Mouse (Mus musculus) granulocyte monocyte progenitor cell, adult 5-6 weeks (primary cell): Measurements from ENCODE around the gene Tgfbr2. TPM values are rescaled to one million over a fixed set of nuclear protein-coding genes. Genes with fewer than 3 reads are reported as not detected.
"Not testable (repeated sequence)": the region's sequence is repeated elsewhere in the genome, so short reads cannot be mapped to it uniquely, and the experiment has no call there.

Experiments
- ATAC-seq: replicated peaks from 2 replicates; pipeline ENCODE4 v1.8.0; 2016; ENCODE audit warnings: mild to moderate bottlenecking, moderate TSS enrichment, inconsistent platforms; ENCODE audit not compliant: poor library complexity, severe bottlenecking
- total RNA-seq, 2 experiments: library from RNA; stranded (forward) in 1 of 2; stranded (reverse) in 1 of 2; fragments of 200-712, 200-1000 nt in 1 of 2; fragments of >200 nt in 1 of 2; fragmentation: Nextera tagmentation in 1 of 2; gene quantifications; 2 replicates each; pipeline ENCODE4 v1.2.3; 2014 to 2017

Gene Tgfbr2
- total RNA-seq, 2 experiments from 2014 or later = 6.5 to 6.8 TPM

GRCm38 (mm10) chr9:116084324-116084931 lies 90.7 kb downstream of the Tgfbr2 start:
- peak; percentile 67 for ATAC-seq

GRCm38 (mm10) chr9:116083726-116084323 lies 91.3 kb downstream of the Tgfbr2 start:
- ATAC-seq = peak; percentile 60

- ATAC-seq = no peak
Measured at GRCm38 (mm10) chr9:116083300-116083699, 91.9 kb downstream of the Tgfbr2 start.

GRCm38 (mm10) chr9:116081781-116082180 lies 93.4 kb downstream of the Tgfbr2 start:
- ATAC-seq = no peak

GRCm38 (mm10) chr9:116077419-116077818 lies 97.7 kb downstream of the Tgfbr2 start:
- peak; percentile 96 for ATAC-seq

- ATAC-seq = peak; percentile 63
Measured at GRCm38 (mm10) chr9:116076946-116077345, 98.2 kb downstream of the Tgfbr2 start.

- no peak for ATAC-seq
Measured at GRCm38 (mm10) chr9:116076163-116076562, 99.0 kb downstream of the Tgfbr2 start.

- ATAC-seq = not testable (repeated sequence)
Measured at GRCm38 (mm10) chr9:116071561-116071960, 103.6 kb downstream of the Tgfbr2 start.

- ATAC-seq = no peak
Measured at GRCm38 (mm10) chr9:116064774-116065173, 110.4 kb downstream of the Tgfbr2 start.

- ATAC-seq = peak; percentile 48
Measured at GRCm38 (mm10) chr9:116060691-116061090, 114.5 kb downstream of the Tgfbr2 start.

GRCm38 (mm10) chr9:116059156-116059555 lies 116.0 kb downstream of the Tgfbr2 start:
- ATAC-seq = peak; percentile 85

- ATAC-seq = peak; percentile 68
Measured at GRCm38 (mm10) chr9:116058475-116058874, 116.7 kb downstream of the Tgfbr2 start.

- ATAC-seq = no peak
Measured at GRCm38 (mm10) chr9:116053976-116054375, 121.2 kb downstream of the Tgfbr2 start.

- ATAC-seq = no peak; the same call in 1 of the 2 replicates
Measured at GRCm38 (mm10) chr9:116049985-116050384, 125.2 kb downstream of the Tgfbr2 start.

- ATAC-seq = peak; percentile 76
Measured at GRCm38 (mm10) chr9:116041787-116042186, 133.4 kb downstream of the Tgfbr2 start.

- ATAC-seq = peak; percentile 89
Measured at GRCm38 (mm10) chr9:116041369-116041768, 133.8 kb downstream of the Tgfbr2 start.

GRCm38 (mm10) chr9:116040852-116041251 lies 134.3 kb downstream of the Tgfbr2 start:
- 0 out of 2 replicates have a peak, but pooled peaks have one; percentile 45 for ATAC-seq

GRCm38 (mm10) chr9:116039981-116040380 lies 135.2 kb downstream of the Tgfbr2 start:
- ATAC-seq = no peak

GRCm38 (mm10) chr9:116038275-116038674 lies 136.9 kb downstream of the Tgfbr2 start:
- ATAC-seq = no peak
